Mouse (Mus musculus) CD4-positive, CD25-positive, alpha-beta regulatory T cell (primary cell): ENCODE measurements around the gene Cpne2. TPM values are rescaled to one million over a fixed set of nuclear protein-coding genes. Genes with fewer than 3 reads are reported as not detected.

Source experiments
- polyA plus RNA-seq: library from polyadenylated mRNA; unstranded; fragments of 100-300 nt; shearing (Covaris generic); gene quantifications from one replicate; pipeline ENCODE4 v1.2.1, GENCODE M21; 2017

Gene Cpne2
- 1.4 TPM for polyA plus RNA-seq

GRCm38 (mm10) chr8:94532873-94533671, at the start of gene Cpne2:
Gene Cpne2, plus strand, starts transcription at chr8:94532990.

GRCm38 (mm10) chr8:94601607-94602385, 69.0 kb downstream of the Cpne2 start, which contains the start of the genes Rspry1 and Fam192a:
Gene Rspry1, plus strand, starts transcription at chr8:94601937.
Gene Fam192a, minus strand, starts transcription at chr8:94601997.

Other genes with a start within 250 kb of the Cpne2 start
- gene Slc12a3, start 203.8 kb upstream of the Cpne2 start, polyA plus RNA-seq, result 0.32 TPM
- 129 TPM for gene Herpud1, start 146.6 kb upstream of the Cpne2 start, polyA plus RNA-seq
- gene Nlrc5, start 98.6 kb upstream of the Cpne2 start, polyA plus RNA-seq, result 220 TPM
- 61.6 TPM for gene Rspry1, start 68.9 kb downstream of the Cpne2 start, polyA plus RNA-seq
- 82.1 TPM for gene Fam192a, start 69.0 kb downstream of the Cpne2 start, polyA plus RNA-seq
- gene Arl2bp, start 133.6 kb downstream of the Cpne2 start, polyA plus RNA-seq, result 191 TPM
- not detected for gene Pllp, start 163.3 kb downstream of the Cpne2 start, polyA plus RNA-seq
- not detected for gene Ccl22, start 212.6 kb downstream of the Cpne2 start, polyA plus RNA-seq
- gene Cx3cl1, start 239.0 kb downstream of the Cpne2 start, polyA plus RNA-seq, result 0.31 TPM